Mouse (Mus musculus): ENCODE results near the gene Arl6ip4.

Arl6ip4 gene

DNA sequence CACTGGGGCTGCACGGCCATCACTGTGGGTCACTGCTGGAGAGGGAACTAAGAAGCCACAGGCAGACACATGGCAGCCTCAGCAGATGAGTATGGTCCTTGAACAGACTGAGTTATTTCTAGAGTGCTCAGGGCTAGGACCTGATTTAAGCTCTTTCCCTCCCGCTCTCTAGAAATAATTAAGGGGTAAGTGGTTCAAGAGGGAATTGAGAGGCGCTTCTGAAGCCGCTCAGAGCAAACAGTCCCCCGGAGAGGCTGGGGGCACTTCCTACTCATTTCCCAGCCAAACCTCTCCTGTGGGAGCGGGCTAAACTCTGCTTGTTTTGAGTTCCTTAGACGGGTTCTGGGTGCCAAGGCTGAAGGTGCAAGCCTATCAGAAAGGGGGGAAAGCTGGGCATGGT is 35.0 kb downstream of the Arl6ip4 start:
- DNase-seq (ENCODE audit: low read depth, low spot score) = no peak

DNA sequence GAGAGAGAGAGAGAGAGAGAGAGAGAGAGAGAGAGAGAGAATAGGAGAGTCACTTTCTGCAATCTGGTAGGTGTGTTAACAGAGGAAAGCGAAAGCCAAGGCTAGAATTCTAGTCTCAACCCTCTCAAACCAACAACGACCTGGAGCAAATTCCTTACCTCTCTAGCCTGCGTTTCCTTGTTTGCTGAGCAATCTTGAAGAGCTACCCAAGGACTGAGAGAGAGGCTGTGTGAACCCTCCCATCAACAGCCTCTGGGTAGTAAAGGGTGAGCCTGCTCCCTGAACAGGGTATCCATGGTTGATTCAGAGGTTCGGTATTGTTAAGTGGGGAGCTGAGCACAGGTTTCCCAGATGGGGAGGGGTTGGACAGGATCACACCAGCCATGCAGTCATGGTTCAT is 36.8 kb downstream of the Arl6ip4 start:
- no peak for DNase-seq (ENCODE audit: low read depth, low spot score)

DNA sequence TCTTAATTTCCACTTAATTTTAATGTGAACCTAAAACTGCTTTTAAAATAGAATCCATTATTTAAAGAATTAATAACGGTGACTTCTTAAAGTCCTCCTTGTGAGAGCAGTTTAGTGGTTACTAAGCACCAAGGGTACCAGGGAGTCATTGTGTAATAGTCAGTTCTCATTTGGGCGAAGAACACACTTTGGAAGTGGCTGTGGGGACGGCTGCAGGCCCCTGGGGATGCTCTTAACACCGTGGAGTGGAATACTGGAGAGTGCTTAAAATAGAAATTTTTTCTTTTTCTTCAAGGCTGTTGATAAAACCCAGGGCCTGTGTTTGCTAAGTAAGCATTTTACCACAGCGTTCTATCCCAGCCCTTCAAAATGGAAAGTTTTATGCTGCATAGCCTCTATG is 40.1 kb downstream of the Arl6ip4 start:
- no peak for DNase-seq (ENCODE audit: low read depth, low spot score)

DNA sequence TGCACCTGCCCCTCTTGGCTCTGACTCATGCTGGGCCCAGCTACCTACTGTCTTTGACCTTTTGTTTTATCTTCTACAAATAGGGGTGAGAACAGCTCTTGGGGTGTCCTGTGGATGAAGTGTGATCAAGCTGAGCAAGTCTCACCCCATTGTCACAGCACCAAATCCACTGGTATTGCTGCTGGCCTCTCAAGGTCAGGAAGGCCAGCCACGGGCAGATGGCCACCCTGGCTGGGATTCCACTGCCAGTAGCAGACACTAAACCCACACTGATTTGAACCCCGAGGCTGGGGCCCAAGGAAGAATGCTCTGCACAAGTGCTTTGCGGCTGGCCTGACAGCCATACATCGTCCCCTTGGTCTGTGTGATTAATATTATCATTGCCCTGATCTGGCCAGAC is 42.4 kb downstream of the Arl6ip4 start:
- no peak for DNase-seq (ENCODE audit: low read depth, low spot score)

DNA sequence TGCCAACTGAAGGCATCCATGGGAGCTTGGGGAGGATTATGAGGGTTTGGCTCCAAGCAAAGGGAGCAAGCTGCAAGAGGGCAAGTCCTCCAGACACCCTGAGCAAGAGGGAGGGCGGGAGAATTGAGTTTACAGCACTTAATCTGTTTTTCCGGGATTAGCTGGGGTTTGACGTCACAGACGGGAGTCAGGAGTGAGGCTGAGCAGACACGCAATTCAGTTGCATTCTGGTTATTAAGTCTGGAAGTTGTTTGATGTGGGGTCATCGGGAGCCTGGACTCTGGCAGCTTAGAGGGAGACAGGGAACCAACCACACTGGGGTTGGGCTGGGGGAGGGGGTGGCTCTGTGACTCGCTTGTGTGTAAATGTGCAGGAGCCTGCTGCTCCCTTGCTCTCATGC is 43.6 kb downstream of the Arl6ip4 start:
- DNase-seq (ENCODE audit: low read depth, low spot score) = no peak

DNA sequence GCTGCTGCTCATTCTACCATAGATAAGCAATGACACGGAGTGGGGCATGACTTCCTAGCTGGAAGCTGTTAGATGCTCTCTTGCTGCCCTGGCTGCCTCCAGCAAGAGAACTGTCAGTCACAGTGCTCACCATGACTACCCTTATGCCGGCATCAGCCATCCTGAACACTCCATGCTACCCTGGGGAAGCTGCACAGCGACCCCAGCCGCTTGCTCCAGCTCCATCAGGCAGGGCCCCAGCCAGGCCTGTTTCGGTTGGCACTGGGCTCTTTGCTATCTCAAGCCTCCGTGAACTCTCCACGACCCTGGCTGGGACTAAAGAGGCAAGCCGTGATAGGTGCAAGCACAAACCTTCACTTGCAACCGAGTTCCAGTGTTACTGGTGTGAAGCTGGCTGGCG is 45.9 kb downstream of the Arl6ip4 start:
- DNase-seq (ENCODE audit: low read depth, low spot score) = peak; percentile 43

DNA sequence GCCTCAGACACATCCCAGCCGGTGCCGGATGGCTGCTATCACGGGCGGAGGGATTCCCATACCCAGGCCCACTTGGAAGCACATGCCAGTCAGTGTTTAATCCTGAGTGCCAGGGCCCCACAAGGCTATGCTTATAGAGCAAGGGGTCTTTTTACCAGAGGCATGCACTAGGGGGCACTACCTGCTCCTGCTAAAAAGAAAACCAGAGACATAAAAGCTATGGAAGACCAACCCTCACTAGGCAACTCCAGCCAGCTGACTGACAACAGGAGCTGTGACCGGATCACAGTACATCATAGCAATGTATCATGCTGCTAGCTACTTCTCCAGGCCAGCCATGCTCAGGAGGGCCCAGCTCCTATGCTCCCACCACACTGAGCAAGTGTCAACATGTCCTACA is 46.7 kb downstream of the Arl6ip4 start:
- DNase-seq (ENCODE audit: low read depth, low spot score) = peak; percentile 82

DNA sequence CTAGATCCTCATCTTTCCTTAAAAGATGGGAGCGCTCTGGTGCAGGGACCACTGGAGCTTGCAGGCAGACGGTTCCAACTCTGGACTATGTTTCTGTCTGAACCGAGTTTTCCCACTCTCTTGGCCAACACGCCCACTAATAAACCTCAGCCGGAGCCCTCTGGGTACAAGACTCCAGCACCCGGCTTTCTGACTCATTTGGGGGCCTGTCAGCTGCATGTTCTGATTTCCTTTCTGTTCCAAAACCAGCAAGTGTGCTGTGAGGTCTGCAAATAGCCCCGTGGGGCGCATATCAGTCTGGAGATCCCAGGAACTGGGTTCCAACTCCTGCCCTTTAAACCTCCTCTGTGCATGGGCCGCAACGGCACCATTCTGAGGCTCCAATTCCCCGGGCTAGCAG is 47.6 kb downstream of the Arl6ip4 start:
- no peak for DNase-seq (ENCODE audit: low read depth, low spot score)

DNA sequence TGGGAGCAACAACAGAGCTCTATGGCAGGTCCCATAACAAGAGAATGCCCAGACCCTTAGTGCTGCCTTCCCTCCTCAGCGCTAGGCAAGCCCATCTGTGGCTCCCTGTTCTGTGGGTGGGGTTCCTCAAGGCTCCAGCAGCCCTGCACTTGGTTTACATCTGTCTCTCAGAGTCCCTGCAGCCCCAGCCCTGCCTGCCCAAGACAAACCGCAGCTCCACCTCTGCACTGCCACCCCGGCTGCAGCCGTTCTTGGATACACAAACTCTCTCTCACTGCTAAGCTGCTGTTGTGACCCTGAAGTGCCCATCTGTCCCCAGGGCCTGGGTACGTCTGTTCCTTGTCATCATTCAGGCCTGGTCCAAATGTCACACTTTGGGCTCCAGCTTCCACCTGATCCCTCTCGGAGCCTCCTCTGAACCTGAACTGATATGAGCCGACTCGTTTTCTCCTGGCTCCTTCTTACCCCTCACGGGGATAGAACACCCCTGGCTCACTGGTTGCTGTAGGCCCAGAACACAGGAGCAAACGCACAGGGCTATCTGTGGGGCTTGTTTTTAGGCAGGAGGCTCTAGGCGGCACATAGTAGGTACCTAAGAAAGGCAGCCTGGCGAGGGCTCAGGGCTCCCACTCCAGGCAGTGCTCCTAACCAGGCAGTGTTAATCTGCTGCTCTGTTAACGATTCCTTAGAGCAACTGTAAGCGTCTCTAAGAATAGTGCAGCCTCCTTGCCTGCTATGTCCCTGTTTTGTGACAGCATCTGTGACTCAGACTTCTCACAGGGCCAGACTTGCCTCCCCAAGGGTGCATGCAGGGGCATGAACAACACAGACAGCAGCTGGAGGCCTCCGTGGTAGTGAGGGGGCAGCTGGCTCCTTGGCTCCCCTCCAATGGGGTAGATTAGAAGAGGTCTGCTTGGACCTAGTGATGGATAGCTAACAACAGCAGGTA is 50.0 kb downstream of the Arl6ip4 start:
- DNase-seq (ENCODE audit: low read depth, low spot score) = no peak

DNA sequence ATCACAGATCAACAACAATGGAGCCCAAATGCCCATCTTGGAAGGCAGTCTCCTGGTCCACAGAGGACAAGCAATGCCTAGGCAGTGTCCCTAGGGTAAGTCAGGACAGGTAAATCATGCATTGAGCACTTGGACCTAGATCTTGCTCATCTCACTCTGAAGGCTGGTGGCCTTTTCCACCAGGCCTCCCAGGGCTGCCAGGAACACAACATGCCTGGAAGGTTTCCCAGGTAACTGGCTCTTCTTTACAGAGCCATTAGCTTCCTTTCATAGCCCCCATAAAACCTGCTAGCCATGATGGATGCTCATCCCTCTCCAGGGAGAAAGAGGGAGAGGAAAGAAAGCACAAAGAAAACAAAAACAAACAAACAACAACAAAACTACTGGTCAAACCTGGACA is 50.9 kb downstream of the Arl6ip4 start:
- no peak for DNase-seq (ENCODE audit: low read depth, low spot score)

DNA sequence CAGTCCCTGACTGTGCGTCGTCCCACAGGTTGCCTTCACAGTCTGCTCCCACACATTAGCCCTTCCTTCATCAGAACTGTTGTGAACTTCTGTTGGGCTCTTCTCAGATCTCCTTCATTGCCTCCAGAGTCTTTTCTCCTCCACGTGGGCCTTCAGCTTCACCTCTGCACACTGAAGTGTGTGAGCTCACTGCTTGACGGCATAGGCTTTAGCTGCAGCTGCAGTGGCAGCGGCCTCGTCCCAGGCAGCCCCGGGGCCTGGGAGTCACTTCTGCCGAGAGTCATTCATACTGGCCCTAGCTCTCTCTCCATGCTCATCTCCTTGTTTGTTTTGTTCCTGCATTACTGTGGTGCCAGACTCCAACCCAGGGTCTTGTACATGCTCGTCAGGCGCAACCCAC is 51.7 kb downstream of the Arl6ip4 start:
- no peak for DNase-seq (ENCODE audit: low read depth, low spot score)

Measured in ZHBTc4 (cell line).